Comparison of ENCODE assay signal across 8 mouse cellular contexts in genomic region chr4:120148291-120149141, GRCm38 (mm10). TPM values are rescaled to one million over a fixed set of nuclear protein-coding genes. Genes with fewer than 3 reads are reported as not detected.
DNase-seq lines count a peak whose midpoint lies in the region; ATAC-seq and TF ChIP-seq lines count a peak whose summit lies in the region.

No protein-coding gene starts in this region.

- peak; percentile 91 for DNase-seq in NIH3T3 (ENCODE audit: low read depth)
- DNase-seq in gastrocnemius, adult 2 months, result peak; percentile 85
- peak; percentile 85 to 92 for DNase-seq in left cerebral cortex, adult 18-20 months (ENCODE audit: low spot score in 2 of 2)
- peak; percentile 93 for DNase-seq in lung, postnatal 36 days
- DNase-seq in right cerebral cortex, postnatal 14 days, result peak; percentile 79
- DNase-seq in spleen, postnatal 4 days (ENCODE audit: low spot score in 2 of 2), result no peak

- H3K4me3 ChIP-seq in gastrocnemius, adult 2 months, result peak overlapping the region; percentile 53
- 0 out of 2 replicates have a peak overlapping the region, but pooled peaks have one; percentile 1 for H3K4me3 ChIP-seq in hindbrain, embryonic 15.5 days

- peak overlapping the region; percentile 39 for H3K9ac ChIP-seq in hindbrain, embryonic 15.5 days

- ATAC-seq in common myeloid progenitor, adult 5-6 weeks (replicated peaks; ENCODE audit: low read depth, poor library complexity, severe bottlenecking), result peak; percentile 71
- ATAC-seq in hindbrain, embryonic 15.5 days (ENCODE audit: low FRiP score, low read depth), result peak; percentile 81

- intact Hi-C loops in gastrocnemius, adult 2 months (cut with DNase I), result no loop called here

- peak overlapping the region; percentile 55 for H3K27ac ChIP-seq in gastrocnemius, adult 2 months
- peak overlapping the region; percentile 59; the same call in 1 of the 2 replicates for H3K27ac ChIP-seq in hindbrain, embryonic 15.5 days (replicated peaks)

- H3K9me3 ChIP-seq in hindbrain, embryonic 15.5 days, result no peaks in the 10 kb centered on the region

- no peaks in the 10 kb centered on the region for H3K36me3 ChIP-seq in hindbrain, embryonic 15.5 days

- no peak for TF ChIP-seq CTCF in gastrocnemius, adult 2 months (IDR thresholded peaks at IDR 0.05)

- no peaks in the 10 kb centered on the region for H3K27me3 ChIP-seq in hindbrain, embryonic 15.5 days

- H3K4me1 ChIP-seq in hindbrain, embryonic 15.5 days (replicated peaks), result peaks cover 10% of the 10 kb centered on the region

- 7% methylated on average over 45 of the region's 45 CpGs for WGBS in hindbrain, embryonic 15.5 days

- peak overlapping the region; percentile 58 for H3K4me2 ChIP-seq in hindbrain, embryonic 15.5 days

RNA-seq across cellular contexts. Expression of gene Edn2, which starts 12.5 kb away (rescaled TPM):
- total RNA-seq in common myeloid progenitor, adult 5-6 weeks (2017), result not detected in 2 replicates
- total RNA-seq in gastrocnemius, adult 2 months (2021), result not detected
- 0.10 TPM in 2 replicates for polyA plus RNA-seq in hindbrain, embryonic 15.5 days (2015; fragmentation: Nextera tagmentation; extraction: Ambion mirVana)
- not detected for total RNA-seq in left cerebral cortex, adult 18-20 months (2021)

Comparison
In these comparisons a context has a peak if more than half of its experiments do, and no peak if none do; other contexts are left out.
1. DNase-seq: peak in NIH3T3 (single experiment), gastrocnemius, adult 2 months (single experiment), left cerebral cortex, adult 18-20 months (2 of 2), lung, postnatal 36 days (single experiment) and right cerebral cortex, postnatal 14 days (single experiment); none in spleen, postnatal 4 days (0 of 2).